Mouse (Mus musculus) embryonic facial prominence, embryonic 14.5 days (tissue): ENCODE measurements around the gene Klhl1. TPM values are rescaled to one million over a fixed set of nuclear protein-coding genes. Genes with fewer than 3 reads are reported as not detected.

Source experiments
- ATAC-seq: fragments of 200-750 bp; cut with Nextera tagmentation; 2 replicates; pipeline ENCODE4 v1.8.0; 2017; ENCODE audit warnings: low read depth, moderate number of reproducible peaks, moderate TSS enrichment
- DNase-seq: peaks from one replicate; pipeline ENCODE4 v3.0.0-alpha.2; 2015; ENCODE audit warnings: low spot score
- H3K27ac ChIP-seq: fragments of 300-500 bp; sonication (generic); replicated peaks from 2 replicates; pipeline ENCODE4 v1.5.1; 2014; ENCODE audit warnings: low read depth, mild to moderate bottlenecking, low read length, moderate library complexity
- H3K27me3 ChIP-seq: fragments of 300-500 bp; sonication (generic); replicated peaks from 2 replicates; pipeline ENCODE4 v1.6.1; 2014; ENCODE audit warnings: low read length; ENCODE audit not compliant: control insufficient read depth, insufficient read depth
- H3K36me3 ChIP-seq: fragments of 300-500 bp; sonication (generic); 2 replicates; pipeline ENCODE4 v1.6.1; 2014; ENCODE audit warnings: low read length, mixed read lengths; ENCODE audit not compliant: control insufficient read depth, insufficient read depth
- H3K4me1 ChIP-seq: fragments of 300-500 bp; sonication (generic); 2 replicates; pipeline ENCODE4 v1.6.1; 2014; ENCODE audit warnings: antibody characterized with exemption, low read length; ENCODE audit not compliant: control insufficient read depth, insufficient read depth
- H3K4me2 ChIP-seq: fragments of 300-500 bp; sonication (generic); 2 replicates; pipeline ENCODE4 v1.6.1; 2014; ENCODE audit warnings: low read depth, mild to moderate bottlenecking, low read length, moderate library complexity, mixed read lengths
- H3K4me3 ChIP-seq: fragments of 300-500 bp; sonication (generic); 2 replicates; pipeline ENCODE4 v1.5.1; 2014; ENCODE audit warnings: low read depth, mild to moderate bottlenecking, low read length
- H3K9ac ChIP-seq: fragments of 300-500 bp; sonication (generic); 2 replicates; pipeline ENCODE4 v1.6.1; 2014; ENCODE audit warnings: low read depth, mild to moderate bottlenecking, low read length, moderate library complexity, mixed read lengths
- H3K9me3 ChIP-seq: fragments of 300-500 bp; sonication (generic); 2 replicates; pipeline ENCODE4 v1.6.1; 2016; ENCODE audit warnings: low read length; ENCODE audit not compliant: control insufficient read depth
- WGBS: fragments of 180-500 bp; shearing (Covaris S2); extraction: QIAGEN DNeasy Blood & Tissue Kit; methylation state at CpG from one replicate; pipeline ENCODE4 v1.1.7; 2014; 5-methylcytosine and 5-hydroxymethylcytosine counted together
- polyA plus RNA-seq: library from polyadenylated mRNA; unstranded; fragments of >200 nt; fragmentation: Nextera tagmentation; extraction: Ambion mirVana; gene quantifications from 2 replicates; pipeline ENCODE4 v1.2.1, GENCODE M21; 2014

The Klhl1 gene
- polyA plus RNA-seq, 1 experiment from 2014 or later, result 0.26 TPM

DNA sequence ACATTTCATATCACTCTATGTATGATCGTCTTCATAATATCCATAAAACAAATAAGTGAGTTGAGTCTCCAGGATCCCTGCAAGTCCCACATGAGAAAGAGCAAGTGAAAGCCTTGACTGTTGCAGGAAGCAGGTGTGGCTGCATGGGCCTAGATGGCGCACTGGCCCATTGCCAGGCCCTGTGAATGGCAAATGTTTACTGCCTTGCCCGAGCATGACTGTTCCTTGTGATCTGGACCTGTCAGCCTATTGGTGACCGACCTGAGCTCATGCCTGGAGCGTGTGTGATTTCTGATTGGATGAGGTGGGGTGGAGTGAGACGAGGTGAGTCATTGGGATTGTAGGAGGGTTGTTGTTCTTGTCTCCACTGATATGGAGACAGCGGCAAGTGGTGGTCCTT, 411.5 kb downstream of the Klhl1 start:
- H3K27ac ChIP-seq, result no peak overlapping the region
- DNase-seq, result no peak
- H3K4me1 ChIP-seq, result no peaks in the 10 kb centered on the region
- H3K36me3 ChIP-seq, result no peaks in the 10 kb centered on the region
- ATAC-seq, result no peak
- H3K4me3 ChIP-seq, result no peak overlapping the region
- WGBS, result 75% methylated on average over 7 of the region's 7 CpGs
- H3K9ac ChIP-seq, result no peak overlapping the region
- no peaks in the 10 kb centered on the region for H3K27me3 ChIP-seq
- H3K9me3 ChIP-seq, result no peaks in the 10 kb centered on the region
- no peak overlapping the region for H3K4me2 ChIP-seq

DNA sequence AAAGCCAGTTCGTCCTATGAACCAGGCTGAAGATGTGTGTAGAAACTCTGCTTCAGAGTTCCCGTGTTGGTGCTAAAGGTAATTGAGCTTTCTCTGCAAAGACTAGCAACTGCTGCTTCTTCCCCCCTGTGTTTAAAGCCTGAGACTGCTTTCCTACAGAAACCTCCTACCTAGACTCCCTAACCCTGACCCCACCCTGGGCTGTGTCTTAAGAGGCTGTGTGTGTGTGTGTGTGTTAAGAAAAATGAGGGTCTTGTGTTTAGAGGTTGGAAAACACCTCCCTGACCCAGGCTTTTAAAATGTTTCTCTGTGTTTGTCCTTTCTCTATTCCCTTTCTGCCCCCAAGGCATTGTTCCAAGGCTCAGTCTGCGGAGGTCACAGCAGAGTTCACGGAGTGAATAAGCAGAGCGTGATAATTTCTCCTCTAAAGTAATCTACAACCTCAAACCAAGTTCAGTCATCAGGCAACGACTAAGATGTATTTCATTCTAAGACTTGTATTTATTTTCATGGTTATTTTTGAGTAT, 437.2 kb downstream of the Klhl1 start:
- no peaks in the 10 kb centered on the region for H3K4me1 ChIP-seq
- no peaks in the 10 kb centered on the region for H3K27me3 ChIP-seq
- no peaks in the 10 kb centered on the region for H3K9me3 ChIP-seq
- no peak overlapping the region for H3K27ac ChIP-seq
- DNase-seq (no peak), ATAC-seq (no peak)
- H3K4me2 ChIP-seq, result no peak overlapping the region
- H3K9ac ChIP-seq, result no peak overlapping the region
- 23% methylated on average over 6 of the region's 6 CpGs for WGBS
- no peaks in the 10 kb centered on the region for H3K36me3 ChIP-seq
- no peak overlapping the region for H3K4me3 ChIP-seq

DNA sequence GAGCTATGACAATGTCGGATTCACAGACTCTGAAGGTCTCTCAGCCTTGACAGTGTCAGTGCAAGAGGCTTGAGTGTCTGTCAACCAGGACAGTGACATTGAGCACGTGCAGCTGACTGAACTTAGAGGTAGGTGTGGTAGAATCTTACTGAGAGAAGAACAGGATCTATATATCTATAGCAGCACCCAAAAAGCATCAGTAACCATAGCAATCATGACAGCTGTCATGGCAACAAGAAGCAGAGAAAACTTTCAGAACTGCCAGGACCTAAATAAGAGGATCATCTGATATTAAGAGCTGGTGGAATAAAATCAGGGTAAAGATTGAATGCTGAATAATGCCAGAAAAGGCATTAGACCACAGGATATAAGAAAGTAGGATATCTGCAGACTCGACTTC, 453.0 kb downstream of the Klhl1 start:
- H3K4me1 ChIP-seq, result no peaks in the 10 kb centered on the region
- H3K4me3 ChIP-seq, result no peak overlapping the region
- DNase-seq (no peak), ATAC-seq (no peak)
- H3K9ac ChIP-seq, result no peak overlapping the region
- H3K36me3 ChIP-seq, result no peaks in the 10 kb centered on the region
- H3K9me3 ChIP-seq, result no peaks in the 10 kb centered on the region
- H3K4me2 ChIP-seq, result no peak overlapping the region
- no peaks in the 10 kb centered on the region for H3K27me3 ChIP-seq
- 77% methylated on average over 3 of the region's 3 CpGs for WGBS
- no peak overlapping the region for H3K27ac ChIP-seq
